Mouse (Mus musculus) cerebellum, adult 9-10 months (tissue): ENCODE measurements around the gene Tbck.

Experiments used
- DNase-seq: peaks from one replicate; pipeline ENCODE4 v3.0.0; 2022

The Tbck gene

GRCm38 (mm10) chr3:132835118-132835794 lies 151.3 kb downstream of the Tbck start:
- DNase-seq, result no peak

- no peak for DNase-seq
These were observed 153.2 kb downstream of the Tbck start for GRCm38 (mm10) chr3:132837134-132837533.

- DNase-seq, result no peak
These were observed 154.9 kb downstream of the Tbck start for GRCm38 (mm10) chr3:132838656-132839417.

DNA sequence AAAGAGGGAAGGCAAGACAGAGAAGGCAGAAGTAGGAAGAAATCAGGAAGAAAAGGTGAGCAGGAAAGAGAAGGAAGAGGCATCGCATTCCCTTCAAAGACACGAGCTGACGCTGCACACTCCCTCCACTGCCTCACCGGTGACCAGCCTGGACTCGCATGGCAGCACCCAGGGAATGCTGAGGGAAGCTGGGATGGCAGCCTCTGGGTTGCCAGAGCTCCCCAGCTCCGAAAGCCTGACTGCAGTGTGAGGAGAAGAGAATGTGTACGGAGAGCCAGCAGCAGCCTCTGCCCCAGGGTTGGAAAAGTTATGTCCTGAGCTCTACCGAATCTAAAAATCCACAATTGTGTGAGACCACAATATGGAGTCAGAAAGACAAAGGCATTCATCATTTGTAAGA lies 155.6 kb downstream of the Tbck start:
- DNase-seq, result no peak

- no peak for DNase-seq
These were observed 158.7 kb downstream of the Tbck start for GRCm38 (mm10) chr3:132842676-132843075.

GRCm38 (mm10) chr3:132849669-132850068 lies 165.7 kb downstream of the Tbck start:
- DNase-seq, result no peak

GRCm38 (mm10) chr3:132850431-132850830 lies 166.5 kb downstream of the Tbck start:
- no peak for DNase-seq

GRCm38 (mm10) chr3:132851417-132851816 lies 167.5 kb downstream of the Tbck start:
- DNase-seq, result no peak

GRCm38 (mm10) chr3:132851841-132852728 lies 168.1 kb downstream of the Tbck start:
- DNase-seq, result no peak

GRCm38 (mm10) chr3:132854271-132854670 lies 170.3 kb downstream of the Tbck start:
- no peak for DNase-seq

- no peak for DNase-seq
These were observed 171.7 kb downstream of the Tbck start for GRCm38 (mm10) chr3:132855458-132856212.

DNA sequence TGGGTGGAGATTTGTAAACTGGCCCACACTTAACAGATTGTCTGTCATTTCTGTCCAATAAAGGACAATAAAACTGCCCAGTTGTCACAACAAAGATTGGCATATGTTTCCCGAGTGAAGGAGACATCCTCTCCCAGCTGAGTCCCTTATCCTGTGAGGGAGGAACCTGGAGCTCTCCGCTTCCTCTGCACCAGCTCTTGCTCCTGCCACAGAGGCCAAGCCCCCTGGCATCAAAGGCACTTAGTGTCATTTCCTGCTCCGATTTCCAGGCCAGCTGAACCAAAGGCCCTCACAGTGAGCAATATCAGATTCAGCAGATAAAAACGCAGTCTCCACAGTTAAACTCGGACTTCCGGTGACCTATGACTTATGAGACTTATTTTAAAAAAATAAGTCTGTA lies 172.7 kb downstream of the Tbck start:
- no peak for DNase-seq

DNA sequence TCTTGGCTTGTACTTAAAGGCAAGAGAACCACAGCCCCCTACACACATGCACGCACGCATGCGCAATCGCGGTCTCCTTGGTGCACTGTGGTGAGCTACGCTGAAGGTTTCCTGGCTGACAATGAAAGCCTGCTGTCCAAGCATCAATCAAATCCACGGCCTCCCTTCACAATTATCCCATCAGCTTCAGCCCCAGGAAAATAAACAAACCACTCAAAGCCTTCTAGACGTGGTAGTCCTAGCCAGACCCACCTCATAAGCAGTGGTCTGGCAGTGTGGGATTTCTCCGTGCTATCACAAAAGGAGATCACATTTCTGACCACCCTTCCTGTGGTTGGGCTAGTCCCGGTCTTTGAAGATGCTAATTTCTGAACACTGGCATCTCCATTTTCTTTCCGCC lies 174.9 kb downstream of the Tbck start:
- no peak for DNase-seq

- no peak for DNase-seq
These were observed 175.6 kb downstream of the Tbck start for GRCm38 (mm10) chr3:132859573-132859972.

DNA sequence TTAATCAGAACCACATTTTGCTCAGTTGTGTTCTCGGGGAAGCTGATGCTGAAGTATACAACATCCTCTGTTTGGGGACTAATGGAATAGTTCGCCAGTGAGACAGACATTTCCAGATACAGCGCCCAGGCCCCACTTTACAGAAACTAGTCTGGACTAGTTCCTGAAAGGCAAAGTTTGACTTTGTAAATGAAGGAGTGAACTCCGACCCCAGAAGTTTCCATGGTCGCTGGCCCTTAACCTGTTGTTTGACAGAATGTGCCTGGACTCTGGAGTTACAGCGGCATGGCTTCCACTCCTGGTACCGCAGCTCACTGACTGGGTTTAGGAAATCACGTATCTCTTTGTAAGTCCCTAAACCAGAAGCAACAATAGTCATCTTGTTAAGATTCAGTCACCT lies 176.9 kb downstream of the Tbck start:
- DNase-seq, result no peak

DNA sequence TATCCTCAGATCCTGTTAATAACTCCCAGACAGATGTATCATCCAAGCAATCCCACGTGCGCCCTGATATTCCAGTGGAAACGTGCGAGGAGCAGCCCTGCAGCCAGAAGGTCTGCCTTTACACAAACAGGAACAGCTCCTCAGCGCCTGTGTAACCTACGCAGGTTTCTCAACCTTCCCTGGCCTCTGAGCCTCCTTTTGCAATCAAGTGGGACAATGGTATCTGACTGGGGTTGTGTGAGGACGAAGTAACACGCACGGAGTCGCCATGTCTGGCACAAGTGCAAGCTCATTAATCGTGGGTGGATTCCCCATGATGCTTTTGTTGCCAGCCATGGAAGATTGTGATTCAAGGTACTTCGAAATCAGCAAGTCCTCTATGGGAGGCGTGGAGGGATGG lies 179.9 kb downstream of the Tbck start:
- DNase-seq, result no peak

DNA sequence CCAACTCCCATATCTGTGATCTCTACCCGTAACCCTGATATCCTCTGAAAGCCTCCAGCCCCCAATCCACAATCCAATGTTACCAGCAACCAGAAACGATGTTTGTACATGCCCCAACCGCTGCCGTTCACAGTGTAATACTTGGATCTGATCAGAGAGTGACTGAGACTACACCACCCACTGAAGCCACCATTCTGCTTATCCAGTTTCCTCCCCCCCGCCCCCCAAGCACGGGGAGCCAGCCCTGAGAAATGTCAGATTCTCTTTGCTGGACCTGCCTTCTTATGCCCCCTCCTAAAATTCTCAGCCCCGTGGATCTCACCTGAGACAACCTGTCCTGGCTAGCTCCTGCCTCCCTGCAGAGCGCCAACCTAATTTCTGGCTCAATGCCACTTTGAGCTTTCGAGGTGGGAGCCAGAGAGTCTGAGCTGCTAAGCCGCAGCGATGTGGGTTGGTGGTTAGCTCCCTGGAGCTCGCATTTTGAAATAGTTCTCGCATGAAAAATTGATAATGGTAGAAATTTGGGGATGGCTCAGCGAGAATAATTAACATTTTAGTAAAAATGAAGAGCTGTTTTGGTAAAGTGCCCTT lies 180.5 kb downstream of the Tbck start:
- DNase-seq, result no peak

GRCm38 (mm10) chr3:132864986-132865385 lies 181.0 kb downstream of the Tbck start:
- no peak for DNase-seq

DNA sequence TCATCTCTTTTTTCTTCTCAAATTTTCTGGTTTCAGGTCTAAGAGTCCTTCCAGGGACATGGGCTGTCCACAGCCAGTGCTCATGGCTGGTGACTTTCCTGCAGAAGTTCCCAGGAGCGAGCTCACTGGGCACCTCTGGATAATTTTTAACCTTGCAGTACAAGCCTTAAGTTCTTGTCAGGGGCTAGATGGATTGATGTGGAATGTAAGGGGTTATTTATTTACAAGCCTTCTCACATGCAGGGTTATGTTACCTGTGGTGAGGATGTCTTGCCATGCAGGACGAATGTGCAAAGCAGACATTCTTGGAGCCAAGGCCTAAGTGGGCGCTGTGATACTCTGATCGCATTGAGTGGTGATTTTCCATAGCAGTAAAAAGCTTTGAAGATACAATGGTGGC lies 181.7 kb downstream of the Tbck start:
- DNase-seq, result no peak

DNA sequence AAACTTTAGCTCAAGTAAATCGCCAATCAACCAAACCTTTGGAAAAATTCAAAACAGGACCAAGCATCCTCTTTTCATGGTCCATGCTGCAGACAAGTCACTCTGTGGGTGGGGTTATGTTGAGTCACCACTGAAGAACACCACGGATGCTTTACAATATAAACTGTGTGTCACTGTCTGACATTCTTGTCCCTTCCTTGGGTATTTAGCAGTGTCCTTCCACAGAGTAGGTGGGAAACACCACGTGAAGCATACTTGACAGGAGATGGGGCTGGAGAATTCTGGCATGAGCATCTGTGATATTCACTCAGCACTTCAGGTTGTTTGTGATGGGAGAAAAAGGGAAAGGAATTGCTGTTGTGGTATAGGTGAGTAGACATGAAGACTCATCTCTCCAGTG lies 183.0 kb downstream of the Tbck start:
- DNase-seq, result no peak

DNA sequence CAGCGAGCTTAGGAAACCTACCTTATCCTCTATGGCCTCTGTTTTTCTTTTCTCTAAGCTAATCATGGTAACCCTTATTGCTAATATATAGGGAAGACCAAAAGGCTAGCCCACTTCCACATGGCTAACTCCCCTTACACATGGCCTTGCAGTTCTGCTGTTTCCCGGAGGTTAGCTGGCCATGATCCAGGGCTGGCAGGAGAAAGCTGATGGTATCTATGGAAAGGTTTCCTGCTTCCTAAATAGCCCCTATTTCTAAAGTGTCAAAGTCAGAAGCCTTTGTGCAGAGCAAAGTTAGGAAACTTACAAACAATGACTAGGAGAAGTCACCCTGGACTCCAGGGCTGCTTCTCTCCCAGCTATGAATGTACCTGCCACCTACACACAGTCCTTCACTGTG lies 184.9 kb downstream of the Tbck start:
- no peak for DNase-seq

- DNase-seq, result no peak
These were observed 186.1 kb downstream of the Tbck start for GRCm38 (mm10) chr3:132870079-132870478.
